Mouse (Mus musculus): ENCODE data around the gene Dnhd1. TPM values are rescaled to one million over a fixed set of nuclear protein-coding genes. Genes with fewer than 3 reads are reported as not detected.
"Not testable (repeated sequence)": the region's sequence is repeated elsewhere in the genome, so short reads cannot be mapped to it uniquely, and the experiment has no call there.

Gene Dnhd1
- polyA plus RNA-seq, 1 experiment from 2014 or later, result 1.5 TPM

GRCm38 (mm10) chr7:105740851-105741250, 90.2 kb downstream of the Dnhd1 start:
- H3K36me3 ChIP-seq, result peaks cover 36% of the 10 kb centered on the region
- H3K4me1 ChIP-seq (replicated peaks), result peaks cover 34% of the 10 kb centered on the region
- H3K9me3 ChIP-seq, result no peaks in the 10 kb centered on the region
- no peak for ATAC-seq (ENCODE audit: insufficient number of reproducible peaks, insufficient read depth, low FRiP score, low TSS enrichment, low read depth)
- H3K27ac ChIP-seq, result no peak overlapping the region
- no peak overlapping the region for H3K9ac ChIP-seq (replicated peaks)
- H3K4me3 ChIP-seq (replicated peaks), result no peak overlapping the region
- H3K4me2 ChIP-seq, result no peak overlapping the region
- no peaks in the 10 kb centered on the region for H3K27me3 ChIP-seq
- 87% methylated on average over 6 of the region's 6 CpGs for WGBS

DNA sequence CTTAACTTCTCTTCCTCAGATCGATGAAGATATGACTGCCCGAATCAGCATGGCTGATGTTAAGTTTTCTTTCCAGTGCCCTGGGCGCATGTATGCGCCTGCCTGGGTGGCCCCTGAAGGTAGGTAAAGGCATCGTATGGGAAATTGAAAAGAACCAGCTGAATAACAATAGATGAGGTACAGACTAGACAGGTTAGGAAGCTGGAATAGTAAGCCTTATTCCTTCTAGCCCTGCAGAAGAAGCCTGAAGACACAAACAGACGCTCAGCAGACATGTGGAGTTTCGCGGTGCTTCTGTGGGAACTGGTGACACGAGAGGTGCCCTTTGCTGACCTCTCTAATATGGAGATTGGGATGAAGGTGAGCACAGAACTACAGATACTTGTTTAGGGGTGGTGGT, 91.4 kb downstream of the Dnhd1 start:
- H3K4me1 ChIP-seq (replicated peaks), result peaks cover 34% of the 10 kb centered on the region
- peaks cover 46% of the 10 kb centered on the region for H3K36me3 ChIP-seq
- no peak overlapping the region for H3K27ac ChIP-seq
- no peaks in the 10 kb centered on the region for H3K27me3 ChIP-seq
- ATAC-seq (ENCODE audit: insufficient number of reproducible peaks, insufficient read depth, low FRiP score, low TSS enrichment, low read depth), result no peak
- WGBS, result 90% methylated on average over 9 of the region's 9 CpGs
- H3K4me2 ChIP-seq, result no peak overlapping the region
- H3K4me3 ChIP-seq (replicated peaks), result no peak overlapping the region
- H3K9ac ChIP-seq (replicated peaks), result no peak overlapping the region
- H3K9me3 ChIP-seq, result no peaks in the 10 kb centered on the region

DNA sequence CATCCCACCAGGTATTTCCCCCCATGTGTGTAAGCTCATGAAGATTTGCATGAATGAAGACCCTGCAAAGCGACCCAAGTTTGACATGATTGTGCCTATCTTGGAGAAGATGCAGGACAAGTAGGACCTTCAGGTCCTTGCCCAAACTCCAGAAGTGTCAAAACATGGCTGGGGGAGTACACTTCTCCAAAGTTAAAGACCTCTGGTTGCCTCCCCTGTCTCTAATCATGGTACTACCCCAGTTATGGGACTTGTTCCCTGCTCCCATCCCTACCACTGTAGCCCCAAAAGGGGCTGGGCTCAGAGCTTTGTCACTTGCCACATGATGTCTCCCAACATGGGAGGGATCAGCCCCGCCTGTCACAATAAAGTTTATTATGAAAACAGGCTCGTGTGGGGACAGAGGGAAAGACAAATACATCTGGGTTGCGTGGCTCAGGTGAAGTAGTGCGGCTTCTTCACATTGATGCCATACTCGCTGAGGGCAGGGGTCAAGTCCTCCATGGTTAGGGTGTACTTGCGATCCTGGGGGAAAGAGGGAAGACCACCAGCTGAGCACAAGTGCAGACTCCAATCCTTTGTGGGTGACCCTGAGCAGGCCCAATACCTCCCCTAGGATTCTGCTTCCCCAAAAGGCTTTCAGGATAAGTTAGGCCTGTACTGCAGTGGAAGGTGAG, 92.0 kb downstream of the Dnhd1 start:
- not testable (repeated sequence) for H3K27ac ChIP-seq; ATAC-seq (ENCODE audit: insufficient number of reproducible peaks, insufficient read depth, low FRiP score, low TSS enrichment, low read depth); H3K9me3 ChIP-seq; H3K9ac ChIP-seq (replicated peaks); H3K27me3 ChIP-seq
- Histone ChIP-seq H3K4me3 (replicated peaks) (peak overlapping the region; percentile 98), H3K4me1 (replicated peaks) (peaks cover 31% of the 10 kb centered on the region), H3K4me2 (peak overlapping the region; percentile 85), H3K36me3 (peaks cover 51% of the 10 kb centered on the region)
- 82% methylated on average over 7 of the region's 7 CpGs for WGBS

DNA sequence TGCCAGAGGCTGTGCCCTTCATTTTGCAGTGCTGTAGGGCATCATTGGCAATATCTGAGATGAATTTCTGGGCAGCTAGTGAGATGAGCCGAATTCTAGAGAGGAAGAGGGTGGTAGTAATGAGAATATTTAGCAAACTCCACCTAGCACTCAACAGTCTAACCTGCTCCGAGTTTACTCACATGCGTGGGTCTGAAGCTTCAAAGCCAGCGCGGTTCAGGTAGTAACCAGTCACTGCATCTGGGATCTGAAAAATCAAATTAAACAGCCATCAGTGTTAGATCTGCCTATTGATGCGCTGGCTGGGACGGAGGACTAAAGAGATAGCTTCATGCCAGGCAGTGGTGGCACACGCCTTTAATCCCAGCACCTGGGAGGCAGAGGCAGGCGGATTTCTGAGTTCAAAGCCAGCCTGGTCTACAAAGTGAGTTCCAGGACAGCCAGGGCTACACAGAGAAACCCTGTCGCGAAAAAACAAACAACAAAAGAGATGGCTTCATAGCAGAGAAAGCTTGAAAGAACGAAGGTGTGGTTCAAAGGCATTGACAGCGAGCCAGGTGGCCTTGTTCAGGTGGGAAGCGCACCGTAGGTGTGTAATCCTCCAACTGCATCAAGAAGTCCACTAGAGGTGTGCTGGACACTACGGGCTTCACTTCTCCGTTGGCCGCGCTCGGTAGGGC, 92.8 kb downstream of the Dnhd1 start:
- H3K4me3 ChIP-seq (replicated peaks), result peak overlapping the region; percentile 98
- peak overlapping the region; percentile 76; the same call in 1 of the 2 replicates for H3K27ac ChIP-seq
- not testable (repeated sequence) for ATAC-seq (ENCODE audit: insufficient number of reproducible peaks, insufficient read depth, low FRiP score, low TSS enrichment, low read depth); H3K27me3 ChIP-seq; H3K9me3 ChIP-seq
- H3K36me3 ChIP-seq, result peaks cover 58% of the 10 kb centered on the region
- peak overlapping the region; percentile 85 for H3K4me2 ChIP-seq
- H3K9ac ChIP-seq (replicated peaks), result peak overlapping the region; percentile 91
- peaks cover 24% of the 10 kb centered on the region for H3K4me1 ChIP-seq (replicated peaks)
- 37% methylated on average over 20 of the region's 20 CpGs for WGBS

- Histone ChIP-seq H3K4me2 (peak within 1 kb of the TSS; percentile 85), H3K27me3 (no peaks in the 10 kb centered on the region), H3K36me3 (peaks cover 59% of the 10 kb centered on the region), H3K27ac (peak within 1 kb of the TSS; percentile 76), H3K4me1 (replicated peaks) (peaks cover 17% of the 10 kb centered on the region), H3K9me3 (no peaks in the 10 kb centered on the region), H3K9ac (replicated peaks) (peak within 1 kb of the TSS; percentile 91), H3K4me3 (replicated peaks) (peak within 1 kb of the TSS; percentile 98)
- WGBS, result under 1% methylated on average over 63 of the region's 67 CpGs
- ATAC-seq (ENCODE audit: insufficient number of reproducible peaks, insufficient read depth, low FRiP score, low TSS enrichment, low read depth), result peak; percentile 95
Measured at GRCm38 (mm10) chr7:105743926-105744590, 93.4 kb downstream of the Dnhd1 start, which contains the start of gene Taf10. TSS of gene Taf10 (minus strand) at chr7:105744361.

GRCm38 (mm10) chr7:105747776-105748175, 97.1 kb downstream of the Dnhd1 start:
- H3K36me3 ChIP-seq, result peaks cover 39% of the 10 kb centered on the region
- no peak overlapping the region for H3K4me3 ChIP-seq (replicated peaks)
- no peak for ATAC-seq (ENCODE audit: insufficient number of reproducible peaks, insufficient read depth, low FRiP score, low TSS enrichment, low read depth)
- H3K27me3 ChIP-seq, result no peaks in the 10 kb centered on the region
- no peak overlapping the region for H3K4me2 ChIP-seq
- no peaks in the 10 kb centered on the region for H3K9me3 ChIP-seq
- H3K4me1 ChIP-seq (replicated peaks), result peaks cover 19% of the 10 kb centered on the region
- H3K27ac ChIP-seq, result no peak overlapping the region
- WGBS, result 86% methylated on average over 2 of the region's 2 CpGs
- no peak overlapping the region for H3K9ac ChIP-seq (replicated peaks)

DNA sequence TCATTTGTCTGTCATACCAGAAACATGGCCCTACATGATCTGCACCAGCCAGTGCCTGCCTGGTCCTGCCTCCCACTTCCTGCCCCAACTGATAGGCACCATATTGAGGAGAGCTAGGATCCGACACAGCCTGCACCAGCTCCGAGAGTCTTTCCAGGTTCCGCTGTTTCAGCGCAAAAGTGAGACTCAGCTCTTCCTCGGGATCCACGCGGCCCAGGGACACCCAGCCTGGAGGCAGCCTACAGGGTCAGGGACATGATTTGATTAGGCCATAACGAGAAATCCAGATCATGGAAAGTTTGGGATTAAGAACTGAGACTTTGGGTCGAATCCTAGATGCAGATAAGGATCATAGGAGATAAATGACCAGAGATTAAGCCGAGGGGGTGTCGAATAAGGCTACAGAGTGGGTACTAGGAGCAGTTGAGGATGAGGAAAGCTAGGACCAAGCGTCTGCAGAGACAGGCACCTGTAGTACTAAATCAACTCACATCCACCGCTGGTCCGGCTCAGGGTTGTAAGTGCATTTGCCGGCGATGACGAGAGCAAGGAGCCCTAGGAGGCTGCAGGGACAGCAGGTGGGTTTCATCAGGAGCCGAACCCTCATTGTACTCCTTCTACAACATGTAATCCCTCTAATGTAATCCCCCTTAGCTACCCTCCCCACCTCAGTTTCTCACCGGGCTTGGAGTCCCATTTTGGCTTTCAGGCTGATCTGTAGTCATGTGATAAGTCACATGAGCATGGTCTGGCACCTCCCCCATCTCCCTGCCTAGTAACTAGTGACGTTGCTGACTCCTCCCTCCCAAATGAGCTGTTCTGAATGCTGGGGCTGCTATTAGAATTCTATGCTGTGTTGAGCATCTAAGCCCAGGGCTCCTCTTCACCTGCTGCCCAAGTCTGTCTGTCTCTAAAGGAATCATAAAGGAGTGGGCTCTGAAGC, 101.1 kb downstream of the Dnhd1 start, which contains the start of gene Tpp1:
Tpp1 (minus strand) TSS at position 745 of the 943 bp plus-strand sequence.
- Histone ChIP-seq H3K4me2 (peak within 1 kb of the TSS; percentile 76), H3K9me3 (no peaks in the 10 kb centered on the region), H3K27ac (no peak within 1 kb of the TSS), H3K4me3 (replicated peaks) (peak within 1 kb of the TSS; percentile 56), H3K27me3 (no peaks in the 10 kb centered on the region), H3K4me1 (replicated peaks) (peaks cover 7% of the 10 kb centered on the region), H3K36me3 (peaks cover 67% of the 10 kb centered on the region), H3K9ac (replicated peaks) (peak within 1 kb of the TSS; percentile 64)
- peak; percentile 82 for ATAC-seq (ENCODE audit: insufficient number of reproducible peaks, insufficient read depth, low FRiP score, low TSS enrichment, low read depth)
- 22% methylated on average over 20 of the region's 20 CpGs for WGBS

DNA sequence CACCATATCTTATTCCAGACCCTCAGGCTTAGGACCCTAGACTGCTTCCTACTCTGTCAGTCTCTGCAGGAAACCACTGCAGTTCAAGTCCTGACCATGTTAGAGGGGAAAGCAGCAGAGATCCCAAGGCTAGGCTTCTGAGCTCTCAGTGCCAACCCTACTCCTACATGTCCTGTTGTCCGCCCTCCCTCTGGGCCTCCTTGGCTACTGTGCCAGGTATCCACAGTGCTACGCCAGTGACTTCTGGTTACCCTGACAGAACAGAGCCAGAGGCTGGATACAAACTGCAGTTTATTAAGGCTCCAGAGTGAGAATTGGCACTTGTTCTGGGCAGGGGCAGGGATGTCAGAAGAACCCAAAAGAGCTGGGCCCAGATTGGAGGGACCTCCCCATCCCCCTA, 102.1 kb downstream of the Dnhd1 start:
- H3K4me1 ChIP-seq (replicated peaks), result peaks cover 7% of the 10 kb centered on the region
- WGBS, result 98% methylated on average over 2 of the region's 2 CpGs

DNA sequence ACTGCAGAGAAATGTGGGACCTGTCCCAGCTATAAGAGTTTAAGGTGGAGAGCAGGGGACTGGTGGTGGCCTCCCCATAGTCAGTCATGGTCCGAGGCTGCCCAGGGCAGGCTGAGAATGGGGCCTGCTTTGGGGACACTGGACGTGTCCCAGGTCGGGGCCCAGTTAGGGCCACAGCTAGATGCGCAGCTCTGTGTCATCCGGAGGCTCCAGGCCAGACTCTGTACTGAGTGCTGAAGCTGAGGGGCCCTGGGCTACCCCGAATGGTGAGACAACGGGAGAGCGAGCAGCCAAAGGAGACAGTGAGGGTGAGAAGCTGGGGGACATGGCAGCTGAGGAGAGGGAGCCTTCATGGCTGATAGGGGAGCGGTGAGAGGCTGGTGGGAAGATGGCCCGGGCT, 102.7 kb downstream of the Dnhd1 start:
- WGBS, result 91% methylated on average over 10 of the region's 10 CpGs
- H3K4me3 ChIP-seq (replicated peaks), result no peak overlapping the region
- no peak overlapping the region for H3K4me2 ChIP-seq
- no peaks in the 10 kb centered on the region for H3K9me3 ChIP-seq
- H3K36me3 ChIP-seq, result peaks cover 68% of the 10 kb centered on the region
- ATAC-seq (ENCODE audit: insufficient number of reproducible peaks, insufficient read depth, low FRiP score, low TSS enrichment, low read depth), result no peak
- no peak overlapping the region for H3K27ac ChIP-seq
- H3K4me1 ChIP-seq (replicated peaks), result peaks cover 7% of the 10 kb centered on the region
- H3K9ac ChIP-seq (replicated peaks), result no peak overlapping the region
- H3K27me3 ChIP-seq, result no peaks in the 10 kb centered on the region

More for the DNA sequence above, 102.1 kb downstream of the Dnhd1 start:
- ATAC-seq (ENCODE audit: insufficient number of reproducible peaks, insufficient read depth, low FRiP score, low TSS enrichment, low read depth), result peak; percentile 2; the same call in 1 of the 2 replicates
- Histone ChIP-seq H3K27me3 (no peaks in the 10 kb centered on the region), H3K4me2 (no peak overlapping the region), H3K9ac (replicated peaks) (no peak overlapping the region; the same call in 1 of the 2 replicates), H3K4me3 (replicated peaks) (no peak overlapping the region), H3K9me3 (no peaks in the 10 kb centered on the region), H3K27ac (no peak overlapping the region), H3K36me3 (peaks cover 68% of the 10 kb centered on the region)

GRCm38 (mm10) chr7:105761813-105762484, 111.3 kb downstream of the Dnhd1 start:
- no peak overlapping the region for H3K9ac ChIP-seq (replicated peaks)
- no peak overlapping the region for H3K4me3 ChIP-seq (replicated peaks)
- H3K27me3 ChIP-seq, result peaks cover 12% of the 10 kb centered on the region
- peaks cover 4% of the 10 kb centered on the region; the same call in 1 of the 2 replicates for H3K4me1 ChIP-seq (replicated peaks)
- ATAC-seq (ENCODE audit: insufficient number of reproducible peaks, insufficient read depth, low FRiP score, low TSS enrichment, low read depth), result no peak
- peaks cover 91% of the 10 kb centered on the region for H3K36me3 ChIP-seq
- peak overlapping the region; percentile 27 for H3K4me2 ChIP-seq
- no peak overlapping the region for H3K27ac ChIP-seq
- H3K9me3 ChIP-seq, result no peaks in the 10 kb centered on the region
- 31% methylated on average over 51 of the region's 51 CpGs for WGBS

Data from limb, embryonic 12.5 days (tissue).